Mouse (Mus musculus) C2C12 (cell line): ENCODE data around the gene Gm5483.
"Not testable (repeated sequence)": the region's sequence is repeated elsewhere in the genome, so short reads cannot be mapped to it uniquely, and the experiment has no call there.

Source experiments
- CTCF ChIP-seq: IDR thresholded peaks from one replicate; pipeline ENCODE4 v1.5.1; 2011; ENCODE audit not compliant: control insufficient read depth, insufficient read depth, insufficient read length
- MAX ChIP-seq: IDR thresholded peaks from one replicate; pipeline ENCODE4 v1.6.1; 2011; ENCODE audit warnings: mild to moderate bottlenecking, control low read depth
- MYOD1 ChIP-seq: IDR thresholded peaks from one replicate; pipeline ENCODE4 v1.6.1; 2011; ENCODE audit warnings: low read depth; ENCODE audit not compliant: control insufficient read depth, insufficient read length
- USF1 ChIP-seq: IDR thresholded peaks from one replicate; pipeline ENCODE4 v1.6.1; 2011; ENCODE audit warnings: low read depth, mild to moderate bottlenecking, control low read depth, moderate library complexity

GRCm38 (mm10) chr16:36221168-36221567, 37.2 kb downstream of the Gm5483 start, which contains the start of gene 2010005H15Rik:
- TF ChIP-seq CTCF, MAX, USF1, MYOD1: not testable (repeated sequence)
